Mouse (Mus musculus) brown adipose tissue, adult 24 weeks (tissue): ENCODE measurements around the gene Gm20388. TPM values are rescaled to one million over a fixed set of nuclear protein-coding genes. Genes with fewer than 3 reads are reported as not detected.

Experiments used
- H3K27ac ChIP-seq: fragments of 200-500 bp; replicated peaks from 2 replicates; pipeline ENCODE4 v1.5.1; 2012; ENCODE audit warnings: low read depth, mild to moderate bottlenecking, low read length
- H3K4me1 ChIP-seq: fragments of 200-500 bp; 2 replicates; pipeline ENCODE4 v1.6.1; 2012; ENCODE audit warnings: low read length, mixed read lengths; ENCODE audit not compliant: control insufficient read depth, insufficient read depth, insufficient read length
- H3K4me3 ChIP-seq: fragments of 200-500 bp; 2 replicates; pipeline ENCODE4 v1.5.1; 2012; ENCODE audit warnings: low read depth, mild to moderate bottlenecking, low read length, moderate library complexity; ENCODE audit not compliant: insufficient read depth
- polyA plus RNA-seq: library from polyadenylated mRNA; stranded (reverse); fragments of >200 nt; gene quantifications from 2 replicates; pipeline ENCODE4 v1.2.4, GENCODE M21; 2012; ENCODE audit not compliant: missing spikeins, insufficient read depth, insufficient read length

The Gm20388 gene
- polyA plus RNA-seq, 1 experiment, result 44.7 TPM

DNA sequence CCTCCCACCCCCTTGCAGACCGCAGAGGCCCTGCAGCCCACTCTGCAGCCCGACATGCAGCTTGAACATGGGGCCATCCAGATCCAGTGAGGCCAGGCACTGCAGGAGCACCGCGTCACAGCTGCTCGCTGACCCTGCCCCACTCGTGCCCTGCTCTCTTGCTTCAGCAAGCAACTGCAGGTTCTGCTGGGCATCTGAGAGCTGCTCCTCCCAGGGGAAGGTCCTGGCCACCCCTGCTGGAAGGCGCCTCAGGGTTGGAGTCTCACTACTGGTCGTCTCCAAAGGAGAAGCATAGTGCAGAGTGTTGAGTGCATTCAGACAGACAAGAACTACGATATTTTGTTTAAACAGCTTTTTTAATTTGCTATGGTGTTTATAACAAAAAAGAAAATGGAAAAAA, 2114.9 kb downstream of the Gm20388 start:
- H3K4me3 ChIP-seq, result no peak overlapping the region
- H3K4me1 ChIP-seq, result peaks cover 7% of the 10 kb centered on the region
- no peak overlapping the region for H3K27ac ChIP-seq

DNA sequence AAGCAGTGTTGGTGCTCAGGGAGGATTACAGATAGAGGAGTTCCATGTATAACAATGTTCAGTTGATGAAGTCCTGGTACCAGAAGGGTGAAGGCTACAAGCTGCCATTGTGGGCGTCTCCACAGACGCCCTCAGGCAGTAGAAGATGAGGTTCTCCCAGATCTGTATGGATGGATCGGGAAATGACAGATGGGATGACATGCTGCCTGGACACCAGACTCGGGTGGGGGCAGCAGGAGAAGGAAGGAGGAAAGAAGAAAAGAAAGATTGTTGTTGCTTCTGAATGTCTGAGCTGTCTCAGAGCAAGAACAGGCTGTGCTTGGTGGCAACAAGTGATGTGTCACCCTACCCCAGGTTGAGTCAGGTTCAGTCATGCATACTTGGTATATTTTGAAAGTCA, 2117.5 kb downstream of the Gm20388 start:
- Histone ChIP-seq H3K27ac (no peak overlapping the region), H3K4me3 (no peak overlapping the region), H3K4me1 (peaks cover 3% of the 10 kb centered on the region)

DNA sequence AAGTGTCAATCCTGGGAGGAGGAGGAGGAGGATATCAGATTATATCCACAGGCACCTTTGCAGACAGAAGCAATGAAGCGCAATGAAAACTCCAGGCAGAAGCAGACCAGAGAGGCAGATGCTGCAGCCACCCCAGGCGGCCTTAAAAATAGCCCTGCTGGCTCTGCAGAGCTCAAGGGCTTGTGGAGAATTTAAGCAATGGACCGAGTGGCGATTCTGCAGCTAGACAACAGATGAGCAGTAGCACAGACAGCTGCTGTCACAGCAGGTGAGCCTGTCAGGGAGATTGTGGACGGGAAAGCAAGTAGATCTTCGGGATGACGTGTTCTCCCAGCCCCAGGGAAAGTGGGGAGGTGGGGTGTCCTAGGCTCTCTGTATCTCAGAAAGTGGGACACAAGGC, 2120.3 kb downstream of the Gm20388 start:
- Histone ChIP-seq H3K4me1 (peaks cover 3% of the 10 kb centered on the region), H3K4me3 (no peak overlapping the region), H3K27ac (no peak overlapping the region)

DNA sequence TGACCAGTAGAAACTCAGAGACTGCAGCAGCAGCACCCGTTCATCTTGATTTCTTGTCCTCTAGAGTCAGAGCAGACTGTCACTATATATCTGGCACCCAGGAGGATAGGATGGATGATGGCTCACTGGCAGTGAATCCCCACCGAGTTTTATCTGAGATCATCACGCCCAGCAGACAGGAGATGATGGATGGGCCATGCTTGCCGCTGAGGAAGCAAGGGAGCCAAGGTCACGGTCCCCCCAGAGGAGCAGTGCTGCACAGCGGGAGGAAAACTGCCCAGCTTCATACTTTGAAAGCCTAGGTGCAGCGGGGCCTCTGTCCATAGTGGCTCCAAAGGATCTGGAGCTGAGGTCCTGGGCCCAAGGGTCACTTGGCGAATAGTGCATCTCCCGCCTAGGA, 2122.1 kb downstream of the Gm20388 start:
- peaks cover 3% of the 10 kb centered on the region for H3K4me1 ChIP-seq
- no peak overlapping the region for H3K4me3 ChIP-seq
- H3K27ac ChIP-seq, result no peak overlapping the region

DNA sequence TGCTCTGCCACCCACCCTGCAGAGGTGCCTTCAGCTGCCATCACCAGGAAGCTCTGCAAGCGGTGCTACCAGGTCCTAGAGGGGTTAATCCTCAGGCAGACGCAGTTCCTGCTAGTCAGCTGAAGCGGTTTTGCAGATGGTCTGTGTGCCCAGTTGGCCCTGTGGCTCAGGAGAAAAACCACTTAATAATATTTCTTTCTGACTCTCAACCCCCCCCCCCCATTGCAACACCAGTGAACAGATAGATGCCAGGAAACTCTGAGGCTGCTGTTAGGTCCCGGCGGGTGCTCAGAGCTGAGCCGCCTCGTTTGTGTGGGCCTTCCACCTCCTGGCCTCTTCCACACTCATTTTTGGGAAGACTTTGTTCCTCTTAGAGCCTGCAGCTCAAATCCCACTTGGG, 2124.9 kb downstream of the Gm20388 start:
- Histone ChIP-seq H3K27ac (no peak overlapping the region), H3K4me1 (no peaks in the 10 kb centered on the region), H3K4me3 (no peak overlapping the region)

DNA sequence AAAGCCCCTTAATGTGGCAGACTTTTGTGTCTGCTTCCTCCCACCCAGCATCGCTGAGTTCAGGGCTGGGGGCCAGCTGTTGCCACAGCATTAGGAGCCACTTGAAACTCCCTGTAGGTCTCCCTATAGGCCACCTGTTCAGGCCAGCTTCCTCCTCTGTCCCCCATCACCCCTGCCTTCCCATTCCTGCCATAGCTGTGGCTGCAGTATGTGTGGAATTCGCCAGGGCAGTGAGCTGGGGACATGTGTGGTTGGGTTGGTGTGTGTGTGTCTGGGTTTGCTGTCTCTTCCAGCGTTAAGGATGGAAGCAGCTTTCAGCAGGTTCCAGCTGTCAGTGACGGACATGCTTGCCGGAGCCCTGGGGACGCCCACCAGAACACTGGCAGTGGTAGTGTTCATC, 2125.7 kb downstream of the Gm20388 start:
- Histone ChIP-seq H3K4me3 (no peak overlapping the region), H3K4me1 (no peaks in the 10 kb centered on the region), H3K27ac (no peak overlapping the region)

DNA sequence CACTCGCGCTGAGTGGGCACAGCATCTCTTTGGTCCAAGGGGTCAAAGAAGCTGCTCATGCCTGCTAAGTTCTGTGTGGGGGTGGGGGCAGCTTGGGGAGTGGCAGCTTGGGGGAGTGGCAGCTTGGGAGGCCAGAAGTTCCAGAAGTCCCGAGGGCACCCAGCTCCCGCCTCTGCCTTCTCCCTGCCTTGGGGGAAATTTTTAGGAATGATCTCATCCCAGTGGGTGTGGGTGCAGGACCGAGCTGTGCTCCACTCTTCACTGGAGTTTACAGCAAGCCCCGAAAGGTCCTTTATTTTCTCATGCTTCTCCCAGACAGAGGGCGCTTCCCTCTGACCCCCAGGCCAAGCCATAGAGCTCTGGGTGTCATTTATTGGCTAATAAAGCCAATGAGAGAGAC, 2126.6 kb downstream of the Gm20388 start:
- Histone ChIP-seq H3K4me3 (no peak overlapping the region), H3K27ac (no peak overlapping the region)

DNA sequence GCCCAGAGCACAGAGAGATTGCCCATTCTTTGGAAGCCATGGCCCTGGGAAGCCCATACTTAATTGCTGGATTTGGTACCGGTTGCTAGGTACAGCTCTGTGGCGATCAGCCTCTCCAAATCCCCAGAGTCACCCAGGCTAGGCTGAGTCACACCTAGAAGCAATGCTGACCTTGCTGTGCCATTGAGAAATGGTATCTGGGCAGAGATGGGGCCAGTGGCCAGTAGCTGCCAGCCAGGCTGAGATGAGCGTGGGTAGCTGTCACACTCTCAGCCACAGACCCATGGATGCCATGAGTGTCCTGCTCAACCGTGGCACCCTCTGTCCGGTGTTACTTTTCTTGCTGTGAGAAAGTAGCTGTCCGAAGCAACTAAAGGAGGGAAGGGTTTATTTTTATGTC, 2127.4 kb downstream of the Gm20388 start:
- H3K27ac ChIP-seq, result no peak overlapping the region
- H3K4me3 ChIP-seq, result no peak overlapping the region
- H3K4me1 ChIP-seq, result no peaks in the 10 kb centered on the region

More for the DNA sequence above, 2126.6 kb downstream of the Gm20388 start:
- H3K4me1 ChIP-seq, result no peaks in the 10 kb centered on the region

DNA sequence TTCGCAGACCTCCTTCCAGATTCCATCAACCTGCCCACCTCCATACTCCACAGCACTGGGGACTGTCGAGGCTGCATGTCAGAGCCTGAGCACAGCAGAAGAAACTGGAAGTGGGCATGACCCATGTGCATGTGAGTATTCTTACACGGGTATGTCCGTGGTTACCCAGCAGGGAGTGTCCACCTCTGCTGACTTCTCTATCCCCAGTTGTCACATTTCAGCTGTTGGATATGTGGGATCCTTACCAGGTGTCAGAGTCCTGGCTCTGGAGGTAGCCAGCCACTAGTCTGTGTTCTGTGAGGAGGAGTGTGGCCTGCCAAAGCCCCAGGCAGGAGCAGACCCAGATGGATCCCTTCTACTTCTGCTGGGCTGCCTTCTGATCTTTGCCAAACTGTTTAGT, 2128.8 kb downstream of the Gm20388 start:
- no peaks in the 10 kb centered on the region for H3K4me1 ChIP-seq
- H3K27ac ChIP-seq, result no peak overlapping the region
- no peak overlapping the region for H3K4me3 ChIP-seq

DNA sequence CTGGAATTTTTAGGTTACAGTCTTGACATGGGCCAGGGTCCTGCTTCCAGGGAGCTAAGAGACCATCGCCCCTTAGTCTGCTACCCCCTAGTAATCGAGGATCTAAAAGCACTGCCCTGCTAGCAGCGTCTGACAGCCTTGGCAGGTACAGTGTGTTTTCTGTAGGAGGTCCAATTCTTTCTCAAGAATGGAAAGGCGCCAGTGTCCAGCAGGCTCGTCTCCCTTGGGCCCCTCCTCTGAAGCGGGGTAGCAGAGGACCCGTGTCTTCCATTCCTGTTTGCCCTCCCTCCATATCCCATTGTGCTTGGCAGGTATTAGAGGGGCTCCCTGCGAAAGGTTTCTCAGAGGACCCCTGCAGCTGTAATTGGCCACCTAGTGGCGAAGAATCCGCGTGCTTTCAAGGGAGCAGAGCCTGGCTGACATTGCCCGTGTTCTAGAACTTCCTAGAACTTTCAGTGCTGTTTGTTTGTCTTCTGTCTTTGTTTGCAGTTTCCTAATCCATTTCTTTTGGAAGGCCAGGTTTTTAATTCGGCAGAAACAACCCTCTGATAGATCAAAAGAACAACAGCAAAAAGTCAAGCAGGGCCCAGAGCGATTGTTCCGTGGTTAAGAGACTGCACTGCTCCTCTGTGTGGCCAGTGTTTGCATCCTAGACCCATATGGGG, 2136.7 kb downstream of the Gm20388 start:
- no peak overlapping the region for H3K4me3 ChIP-seq
- H3K4me1 ChIP-seq, result no peaks in the 10 kb centered on the region
- H3K27ac ChIP-seq, result no peak overlapping the region

DNA sequence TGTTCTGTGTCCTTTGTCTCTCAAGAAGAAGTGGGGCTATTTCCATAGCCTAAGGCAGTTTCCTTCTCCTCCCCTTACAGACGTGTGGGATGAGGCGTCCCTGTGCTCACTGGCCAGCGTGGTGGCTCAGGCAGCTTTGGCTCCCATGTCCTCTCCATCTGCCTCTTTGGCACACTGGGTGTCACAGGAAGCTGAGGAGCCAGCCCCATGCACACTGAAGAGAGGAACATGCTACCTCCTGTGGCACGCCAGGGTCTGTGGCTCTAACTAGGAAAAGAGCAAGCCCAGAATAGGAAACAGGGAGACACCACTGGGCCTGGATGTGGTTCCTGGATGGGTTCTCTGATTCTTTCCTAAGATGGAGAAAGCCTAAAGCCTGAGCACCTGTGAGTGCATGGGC, 2138.6 kb downstream of the Gm20388 start:
- Histone ChIP-seq H3K4me3 (no peak overlapping the region), H3K4me1 (no peaks in the 10 kb centered on the region), H3K27ac (no peak overlapping the region)

DNA sequence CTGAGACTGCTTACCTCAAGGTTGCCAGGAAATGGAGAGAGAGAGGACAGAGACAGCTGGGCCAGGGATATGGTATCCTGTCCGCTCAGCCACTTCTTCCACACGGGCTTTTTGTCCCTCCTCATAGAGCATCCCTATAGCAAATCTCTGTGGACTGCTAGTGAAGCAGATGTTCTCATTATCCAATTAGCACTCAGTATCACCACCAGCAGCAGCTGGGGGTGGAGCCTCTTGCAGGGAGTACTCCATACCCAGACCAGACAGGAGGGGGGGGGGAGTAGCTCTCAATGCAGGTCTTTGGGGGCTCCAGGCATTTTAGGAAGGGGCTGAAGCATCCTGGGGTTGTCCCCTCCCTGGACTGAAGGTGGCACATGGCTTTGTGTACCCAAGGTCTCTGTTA, 2139.3 kb downstream of the Gm20388 start:
- Histone ChIP-seq H3K27ac (no peak overlapping the region), H3K4me3 (no peak overlapping the region), H3K4me1 (no peaks in the 10 kb centered on the region)

DNA sequence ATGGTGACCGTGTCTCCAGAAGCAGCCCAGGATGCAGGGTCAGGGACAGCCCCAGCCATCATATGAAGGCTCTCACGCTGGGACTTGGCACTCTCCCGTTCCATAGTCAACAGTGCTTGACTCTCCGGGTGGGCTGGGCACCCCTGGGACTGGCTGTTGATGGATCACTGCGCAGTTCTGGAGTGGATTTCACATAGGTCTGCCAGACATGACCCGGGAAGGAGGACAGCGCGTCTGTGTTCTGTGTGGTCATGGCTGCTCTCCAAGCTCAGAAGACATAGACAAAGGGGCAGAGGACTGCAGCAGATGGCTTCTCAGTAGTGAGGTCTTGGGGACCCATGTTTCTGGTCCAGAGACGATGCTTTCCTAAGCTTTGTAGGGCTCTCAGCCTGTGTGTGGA, 2140.0 kb downstream of the Gm20388 start:
- Histone ChIP-seq H3K4me3 (no peak overlapping the region), H3K27ac (no peak overlapping the region), H3K4me1 (no peaks in the 10 kb centered on the region)

DNA sequence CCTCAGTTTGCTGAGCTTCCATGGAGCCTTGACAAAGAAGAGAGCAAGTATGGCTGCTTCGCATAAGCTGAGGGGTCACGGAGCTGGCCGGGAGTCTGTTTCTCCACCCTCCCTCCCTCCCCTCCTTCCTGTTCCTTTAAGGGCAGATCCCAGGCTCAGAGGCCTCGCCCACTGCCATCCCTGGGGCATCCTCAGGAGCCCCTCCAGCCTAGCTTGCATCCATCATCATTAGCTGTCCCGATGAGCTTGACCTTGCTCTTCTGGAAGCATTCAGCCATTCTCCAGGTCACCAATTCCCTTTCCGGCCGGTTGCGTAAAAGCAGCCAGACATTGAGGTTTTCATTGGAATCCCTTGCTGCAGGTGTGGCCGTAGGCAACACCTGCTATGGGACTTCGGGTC, 2144.7 kb downstream of the Gm20388 start:
- H3K4me3 ChIP-seq, result no peak overlapping the region
- H3K27ac ChIP-seq, result no peak overlapping the region
- no peaks in the 10 kb centered on the region for H3K4me1 ChIP-seq

DNA sequence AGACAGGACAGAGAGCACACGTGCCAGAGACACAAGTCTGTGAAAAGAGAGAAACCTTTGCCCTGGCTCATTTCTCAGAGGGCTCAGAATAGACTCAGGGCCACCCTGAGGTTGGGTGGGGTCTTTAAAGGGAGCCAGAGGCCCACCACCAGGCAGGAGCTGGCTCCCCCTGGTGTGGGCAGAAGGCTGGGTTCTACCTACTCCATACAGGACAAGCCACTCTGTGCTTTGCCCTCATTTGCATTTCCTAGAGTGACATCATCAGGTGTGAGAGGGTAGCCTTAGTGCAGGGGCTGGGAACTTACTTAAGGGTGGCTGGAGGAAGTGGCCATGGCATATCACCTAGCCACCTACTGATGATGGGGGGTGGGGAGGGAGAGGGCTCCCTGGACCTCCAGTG, 2145.5 kb downstream of the Gm20388 start:
- H3K4me3 ChIP-seq, result no peak overlapping the region
- no peak overlapping the region for H3K27ac ChIP-seq
- no peaks in the 10 kb centered on the region for H3K4me1 ChIP-seq

DNA sequence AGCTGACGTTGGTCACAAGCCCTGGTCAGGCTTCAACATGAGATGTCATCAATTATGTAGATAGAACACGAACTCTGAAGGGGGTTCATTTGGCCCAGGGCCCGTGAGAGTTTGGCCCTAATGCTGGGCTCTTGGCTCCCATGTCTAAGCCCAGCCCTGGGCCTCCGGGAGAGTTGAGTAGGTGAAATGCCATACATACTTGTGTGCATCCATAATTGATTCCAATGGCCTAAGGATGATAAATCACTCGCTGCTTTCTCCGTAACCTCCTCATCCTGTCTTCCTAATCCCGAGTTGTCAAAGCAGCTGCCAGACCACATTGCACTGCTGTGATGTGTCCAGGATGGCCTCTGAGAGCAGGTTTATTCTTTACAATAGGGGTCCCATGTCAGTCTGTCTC, 2146.2 kb downstream of the Gm20388 start:
- H3K4me1 ChIP-seq, result no peaks in the 10 kb centered on the region
- H3K4me3 ChIP-seq, result no peak overlapping the region
- no peak overlapping the region for H3K27ac ChIP-seq

DNA sequence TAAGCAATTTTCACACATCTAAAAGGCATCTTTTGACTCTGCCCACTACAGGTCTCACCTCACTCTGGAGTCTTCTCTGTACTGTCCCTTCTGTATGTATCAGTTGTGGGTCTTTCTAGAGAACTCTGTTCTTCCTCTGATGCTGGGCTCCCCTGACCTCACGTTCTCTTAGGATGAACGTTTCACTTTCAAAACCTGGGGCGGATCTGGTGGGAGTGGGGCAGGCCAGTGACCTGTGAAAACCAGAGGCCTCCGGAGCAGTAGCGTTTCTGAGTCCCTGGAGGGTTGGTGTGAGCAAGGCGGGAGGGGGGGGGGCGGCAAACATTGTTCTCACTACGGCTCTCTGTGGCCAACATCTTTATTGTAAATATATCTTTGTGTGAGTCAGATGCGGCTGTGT, 2147.9 kb downstream of the Gm20388 start:
- no peak overlapping the region for H3K27ac ChIP-seq
- no peak overlapping the region for H3K4me3 ChIP-seq
- no peaks in the 10 kb centered on the region for H3K4me1 ChIP-seq
